Mouse (Mus musculus) lung, adult 18-20 months (tissue): Measurements from ENCODE around the gene Gm17622.
A peak's percentile ranks its signal among the peaks of the same experiment; 100 is the strongest.

Experiments used
- DNase-seq, 2 experiments: peaks; one replicate each; pipeline ENCODE4 v3.0.0; 2022; ENCODE audit warnings: mixed read lengths in 2 of 2

The Gm17622 gene

DNA sequence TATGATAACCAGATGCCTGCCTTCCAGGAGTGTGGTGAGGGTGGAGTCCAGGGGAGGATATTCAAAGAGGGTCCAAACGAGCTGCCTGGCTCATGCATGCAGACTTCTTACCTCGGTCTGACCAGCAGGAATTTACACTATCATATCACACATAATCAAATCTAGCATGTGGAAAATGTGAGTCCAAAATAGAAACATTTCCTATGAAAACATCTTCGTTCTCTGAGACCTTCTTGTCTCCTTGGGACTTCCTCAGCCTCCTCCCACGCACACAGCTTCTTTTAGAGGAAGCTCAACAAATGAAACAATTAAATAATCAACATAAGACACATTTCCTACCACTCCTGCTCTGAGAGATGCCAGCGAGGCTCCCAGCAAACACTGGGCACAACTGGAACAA, 21.4 kb downstream of the Gm17622 start:
- peak in 1 of 2 experiments; percentile 11 for DNase-seq

DNA sequence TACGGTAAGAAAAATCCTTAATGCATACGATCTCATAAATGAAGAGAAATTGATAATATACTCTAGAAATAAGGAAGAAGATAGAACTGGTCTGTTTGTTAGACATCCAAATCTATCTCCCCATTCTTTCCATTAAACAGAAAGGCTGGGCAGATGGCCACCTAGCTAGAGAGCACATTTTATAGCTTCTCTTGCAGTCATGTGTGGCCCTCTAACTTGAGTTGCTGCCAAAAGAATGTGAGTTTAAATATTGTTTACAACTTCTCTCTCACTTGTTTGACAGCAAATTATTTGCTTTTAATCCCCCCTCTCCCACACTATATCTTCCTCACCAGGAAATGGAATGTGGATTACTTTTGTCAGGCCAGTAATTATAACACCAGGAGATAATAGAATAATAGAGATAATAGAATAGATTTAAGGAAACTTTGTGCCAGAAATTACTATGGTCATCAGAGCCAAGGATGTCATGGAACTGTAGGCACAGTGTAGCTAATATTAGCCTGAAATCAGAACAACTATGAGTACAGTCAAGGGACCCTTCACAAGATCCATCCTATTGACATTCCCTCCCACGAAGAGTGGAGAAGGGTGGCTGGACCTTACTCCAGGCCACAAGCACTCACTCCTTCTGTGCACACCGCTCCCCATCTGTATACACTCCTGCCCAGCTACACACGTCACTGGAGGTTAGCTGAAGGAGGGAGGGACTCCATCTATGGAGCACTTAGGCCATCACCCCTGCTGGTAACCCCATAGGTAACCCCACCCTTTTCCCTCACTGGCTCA, 23.8 kb downstream of the Gm17622 start:
- DNase-seq = peak in 1 of 2 experiments; percentile 11

GRCm38 (mm10) chr13:96516249-96516648, 25.7 kb downstream of the Gm17622 start:
- DNase-seq = peak in 1 of 2 experiments; percentile 20

- no peak for DNase-seq
Observed at GRCm38 (mm10) chr13:96517335-96517734, 26.8 kb downstream of the Gm17622 start.

GRCm38 (mm10) chr13:96521294-96521693, 30.8 kb downstream of the Gm17622 start:
- DNase-seq = no peak

- no peak for DNase-seq
Observed at GRCm38 (mm10) chr13:96527022-96527421, 36.5 kb downstream of the Gm17622 start.

- DNase-seq = no peak
Observed at GRCm38 (mm10) chr13:96527856-96528255, 37.3 kb downstream of the Gm17622 start.

GRCm38 (mm10) chr13:96528776-96529175, 38.2 kb downstream of the Gm17622 start:
- DNase-seq = no peak

GRCm38 (mm10) chr13:96529542-96529941, 39.0 kb downstream of the Gm17622 start:
- DNase-seq = no peak

DNA sequence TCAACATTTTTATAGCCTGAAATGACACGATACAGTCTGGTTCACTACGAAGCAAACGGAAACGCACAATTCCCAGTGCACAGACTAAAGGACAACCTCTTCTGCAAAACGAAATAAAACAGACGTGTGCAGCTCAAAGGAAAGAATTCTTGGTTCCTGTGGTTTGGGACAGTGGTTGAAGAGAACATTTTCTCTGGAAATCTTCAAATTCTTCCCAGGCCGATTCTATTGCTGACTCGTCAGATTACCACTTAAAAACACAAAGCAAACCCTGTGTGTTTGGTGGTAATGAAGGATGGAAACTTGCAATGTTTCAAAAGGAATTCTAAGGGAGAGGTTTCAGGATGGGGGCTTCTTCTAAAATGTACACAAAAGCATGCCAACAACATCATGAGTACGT, 39.5 kb downstream of the Gm17622 start:
- no peak for DNase-seq

- DNase-seq = no peak
Observed at GRCm38 (mm10) chr13:96532176-96532575, 41.6 kb downstream of the Gm17622 start.

DNA sequence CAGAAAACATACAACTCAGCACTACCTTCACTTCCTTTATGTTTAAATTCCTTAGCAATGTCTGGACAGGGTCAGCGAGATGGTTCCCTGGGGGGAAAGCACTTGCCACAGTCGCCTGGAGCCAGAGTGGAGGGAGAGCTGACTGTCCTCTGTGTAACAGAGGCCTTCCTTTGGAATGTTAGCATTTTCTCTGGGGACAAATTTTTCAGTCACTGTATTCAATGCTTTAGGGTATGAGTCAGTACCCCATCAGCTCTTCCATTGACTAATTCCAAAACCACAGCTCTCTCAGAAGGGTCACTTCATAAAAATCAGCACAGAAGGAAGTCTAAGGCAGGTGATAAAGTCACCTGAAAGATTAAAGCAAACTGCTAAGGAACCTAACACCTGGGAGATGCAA, 43.2 kb downstream of the Gm17622 start:
- no peak for DNase-seq

GRCm38 (mm10) chr13:96536821-96537572, 46.5 kb downstream of the Gm17622 start:
- DNase-seq = no peak

DNA sequence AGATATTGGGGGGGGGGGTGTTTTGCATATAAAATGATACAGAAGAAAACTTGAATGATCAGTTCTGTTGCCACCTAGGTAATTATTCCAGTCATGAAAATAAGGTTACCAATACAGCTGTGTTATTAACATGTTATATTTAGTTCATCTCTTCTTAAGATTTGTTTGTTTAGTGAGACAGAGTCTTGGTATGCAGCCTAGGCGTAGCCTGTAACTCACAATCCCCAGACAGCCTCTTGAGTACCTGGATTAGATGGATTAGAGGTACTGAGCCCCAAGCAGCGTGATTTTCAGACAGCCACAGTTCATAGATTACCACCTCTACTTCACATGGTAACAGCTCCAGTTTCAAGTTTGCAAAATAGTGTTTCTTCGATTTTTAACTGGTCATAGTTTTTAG, 47.6 kb downstream of the Gm17622 start:
- peak in 1 of 2 experiments; percentile 21 for DNase-seq
